Mouse (Mus musculus): ENCODE data around the gene Cacna1g. TPM values are rescaled to one million over a fixed set of nuclear protein-coding genes. Genes with fewer than 3 reads are reported as not detected.

Cacna1g gene
- polyA plus RNA-seq, 1 experiment from 2014 or later = 21.0 TPM

DNA sequence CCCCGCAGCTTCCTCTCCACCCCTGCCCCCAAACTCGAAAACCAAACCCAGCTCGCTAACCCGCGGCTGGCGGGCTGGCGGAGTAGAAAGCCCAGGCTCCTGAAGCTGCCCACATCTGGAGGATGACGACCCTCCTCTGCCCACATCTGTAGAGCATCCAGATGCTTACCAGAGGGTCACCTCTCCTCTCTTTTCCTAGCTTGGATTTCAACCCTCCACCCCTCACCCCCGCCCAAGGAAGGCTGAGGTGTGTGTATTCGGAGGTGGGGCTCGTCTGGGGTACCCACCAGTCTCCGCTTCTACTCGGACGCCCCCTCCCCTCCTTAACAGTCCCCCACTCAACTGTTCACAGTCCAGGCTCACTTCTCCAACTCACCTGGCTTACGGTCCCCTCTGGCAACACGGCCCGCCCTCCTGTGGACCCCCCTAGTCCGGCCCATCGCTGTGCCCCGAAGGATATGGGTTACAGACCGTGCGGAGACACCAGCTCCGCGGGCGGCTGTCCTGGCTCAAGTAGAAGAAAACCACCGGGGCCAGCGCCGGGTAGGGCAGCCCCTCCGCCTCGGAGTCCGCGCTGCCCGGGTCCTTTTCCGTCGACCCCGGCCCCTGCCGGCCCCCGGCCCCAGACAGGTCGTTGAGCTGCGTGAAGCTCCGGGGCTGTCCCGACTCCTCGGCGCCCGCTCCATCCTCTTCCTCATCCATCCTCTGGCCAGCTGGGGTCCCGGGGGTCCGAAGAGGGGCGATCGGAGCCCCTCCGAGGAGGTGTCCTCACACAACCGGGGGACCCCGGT is 887 bp downstream of the Cacna1g start:
- Histone ChIP-seq H3K4me3 (ENCODE audit: low read depth, low read length) (peak overlapping the region; percentile 99), H3K9ac (ENCODE audit: low read length) (peak overlapping the region; percentile 96), H3K9me3 (ENCODE audit: control insufficient read depth, low read length) (no peaks in the 10 kb centered on the region), H3K36me3 (ENCODE audit: control insufficient read depth, insufficient read depth, low read length) (no peaks in the 10 kb centered on the region), H3K27me3 (ENCODE audit: control insufficient read depth, insufficient read depth, low read length) (peaks cover 3% of the 10 kb centered on the region; the same call in 1 of the 2 replicates), H3K27ac (replicated peaks; ENCODE audit: low read depth, low read length) (peak overlapping the region; percentile 93), H3K4me2 (ENCODE audit: low read depth, severe bottlenecking) (peak overlapping the region; percentile 95), H3K4me1 (ENCODE audit: control insufficient read depth, insufficient read depth, low read length) (peaks cover 39% of the 10 kb centered on the region)
- ATAC-seq (ENCODE audit: insufficient number of reproducible peaks, low FRiP score, low TSS enrichment, low read depth) = no peak
- under 1% methylated on average over 52 of the region's 52 CpGs for WGBS
- DNase-seq (ENCODE audit: low spot score) = peak; percentile 68

DNA sequence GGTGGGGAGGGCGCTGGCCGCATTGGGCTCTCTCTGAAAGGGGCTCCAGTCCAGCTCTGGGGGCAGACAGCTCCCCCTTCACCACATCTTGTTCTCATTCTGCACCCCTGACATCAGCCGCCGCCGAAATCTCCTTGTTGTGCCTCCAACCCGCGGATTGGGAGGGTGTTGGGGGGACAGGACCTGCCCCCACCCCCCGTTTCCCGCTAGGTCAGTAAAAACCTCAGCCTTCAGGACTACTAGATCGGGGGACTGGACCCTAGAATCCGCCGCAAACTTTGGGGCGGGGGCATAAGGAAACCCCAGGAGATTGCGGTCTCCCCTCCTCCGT is 1.4 kb downstream of the Cacna1g start:
- WGBS = 2% methylated on average over 15 of the region's 15 CpGs
- H3K4me1 ChIP-seq (ENCODE audit: control insufficient read depth, insufficient read depth, low read length) = peaks cover 44% of the 10 kb centered on the region
- H3K4me2 ChIP-seq (ENCODE audit: low read depth, severe bottlenecking) = peak overlapping the region; percentile 95
- no peaks in the 10 kb centered on the region for H3K36me3 ChIP-seq (ENCODE audit: control insufficient read depth, insufficient read depth, low read length)
- DNase-seq (ENCODE audit: low spot score) (peak; percentile 71), ATAC-seq (ENCODE audit: insufficient number of reproducible peaks, low FRiP score, low TSS enrichment, low read depth) (no peak)
- H3K9ac ChIP-seq (ENCODE audit: low read length) = peak overlapping the region; percentile 96
- H3K27me3 ChIP-seq (ENCODE audit: control insufficient read depth, insufficient read depth, low read length) = peaks cover 3% of the 10 kb centered on the region; the same call in 1 of the 2 replicates
- H3K9me3 ChIP-seq (ENCODE audit: control insufficient read depth, low read length) = no peaks in the 10 kb centered on the region
- H3K4me3 ChIP-seq (ENCODE audit: low read depth, low read length) = peak overlapping the region; percentile 99
- peak overlapping the region; percentile 93 for H3K27ac ChIP-seq (replicated peaks; ENCODE audit: low read depth, low read length)

- Histone ChIP-seq H3K36me3 (ENCODE audit: control insufficient read depth, insufficient read depth, low read length) (no peaks in the 10 kb centered on the region), H3K27ac (replicated peaks; ENCODE audit: low read depth, low read length) (peak overlapping the region; percentile 93), H3K9ac (ENCODE audit: low read length) (peak overlapping the region; percentile 96), H3K4me1 (ENCODE audit: control insufficient read depth, insufficient read depth, low read length) (peaks cover 47% of the 10 kb centered on the region), H3K27me3 (ENCODE audit: control insufficient read depth, insufficient read depth, low read length) (peaks cover 3% of the 10 kb centered on the region; the same call in 1 of the 2 replicates), H3K4me2 (ENCODE audit: low read depth, severe bottlenecking) (peak overlapping the region; percentile 95), H3K4me3 (ENCODE audit: low read depth, low read length) (peak overlapping the region; percentile 99), H3K9me3 (ENCODE audit: control insufficient read depth, low read length) (no peaks in the 10 kb centered on the region)
- ATAC-seq (ENCODE audit: insufficient number of reproducible peaks, low FRiP score, low TSS enrichment, low read depth) = no peak
- peak; percentile 50 for DNase-seq (ENCODE audit: low spot score)
- 3% methylated on average over 17 of the region's 17 CpGs for WGBS
Observed at GRCm38 (mm10) chr11:94471740-94472584, 2.0 kb downstream of the Cacna1g start.

DNA sequence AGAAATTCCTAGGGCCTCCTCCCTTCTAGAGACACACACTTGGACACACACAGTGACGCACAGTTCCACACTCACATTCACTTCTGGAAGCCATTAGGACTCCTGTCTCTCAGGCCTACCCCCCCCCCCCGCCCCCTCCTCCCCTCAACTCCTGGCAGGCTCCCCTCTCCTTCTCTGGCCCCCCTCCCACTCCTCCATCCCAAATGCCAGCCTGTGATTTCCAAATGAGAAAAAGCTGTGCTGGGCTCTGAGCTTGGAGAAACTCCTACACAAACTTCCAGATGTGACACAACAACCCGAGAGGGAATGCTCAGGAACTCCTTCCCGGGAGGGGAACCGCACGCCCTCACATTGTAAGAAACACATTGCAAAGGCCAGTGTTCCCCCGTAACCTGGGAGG is 3.6 kb downstream of the Cacna1g start:
- DNase-seq (ENCODE audit: low spot score) (peak; percentile 79), ATAC-seq (ENCODE audit: insufficient number of reproducible peaks, low FRiP score, low TSS enrichment, low read depth) (0 out of 2 replicates have a peak, but pooled peaks have one; percentile 9)
- Histone ChIP-seq H3K9ac (ENCODE audit: low read length) (no peak overlapping the region; the same call in 1 of the 2 replicates), H3K27me3 (ENCODE audit: control insufficient read depth, insufficient read depth, low read length) (peaks cover 3% of the 10 kb centered on the region; the same call in 1 of the 2 replicates), H3K36me3 (ENCODE audit: control insufficient read depth, insufficient read depth, low read length) (no peaks in the 10 kb centered on the region), H3K4me2 (ENCODE audit: low read depth, severe bottlenecking) (peak overlapping the region; percentile 95), H3K4me1 (ENCODE audit: control insufficient read depth, insufficient read depth, low read length) (peaks cover 51% of the 10 kb centered on the region), H3K9me3 (ENCODE audit: control insufficient read depth, low read length) (no peaks in the 10 kb centered on the region), H3K4me3 (ENCODE audit: low read depth, low read length) (0 out of 2 replicates have a peak overlapping the region, but pooled peaks have one; percentile 99), H3K27ac (replicated peaks; ENCODE audit: low read depth, low read length) (peak overlapping the region; percentile 93)
- WGBS = 9% methylated on average over 6 of the region's 7 CpGs

DNA sequence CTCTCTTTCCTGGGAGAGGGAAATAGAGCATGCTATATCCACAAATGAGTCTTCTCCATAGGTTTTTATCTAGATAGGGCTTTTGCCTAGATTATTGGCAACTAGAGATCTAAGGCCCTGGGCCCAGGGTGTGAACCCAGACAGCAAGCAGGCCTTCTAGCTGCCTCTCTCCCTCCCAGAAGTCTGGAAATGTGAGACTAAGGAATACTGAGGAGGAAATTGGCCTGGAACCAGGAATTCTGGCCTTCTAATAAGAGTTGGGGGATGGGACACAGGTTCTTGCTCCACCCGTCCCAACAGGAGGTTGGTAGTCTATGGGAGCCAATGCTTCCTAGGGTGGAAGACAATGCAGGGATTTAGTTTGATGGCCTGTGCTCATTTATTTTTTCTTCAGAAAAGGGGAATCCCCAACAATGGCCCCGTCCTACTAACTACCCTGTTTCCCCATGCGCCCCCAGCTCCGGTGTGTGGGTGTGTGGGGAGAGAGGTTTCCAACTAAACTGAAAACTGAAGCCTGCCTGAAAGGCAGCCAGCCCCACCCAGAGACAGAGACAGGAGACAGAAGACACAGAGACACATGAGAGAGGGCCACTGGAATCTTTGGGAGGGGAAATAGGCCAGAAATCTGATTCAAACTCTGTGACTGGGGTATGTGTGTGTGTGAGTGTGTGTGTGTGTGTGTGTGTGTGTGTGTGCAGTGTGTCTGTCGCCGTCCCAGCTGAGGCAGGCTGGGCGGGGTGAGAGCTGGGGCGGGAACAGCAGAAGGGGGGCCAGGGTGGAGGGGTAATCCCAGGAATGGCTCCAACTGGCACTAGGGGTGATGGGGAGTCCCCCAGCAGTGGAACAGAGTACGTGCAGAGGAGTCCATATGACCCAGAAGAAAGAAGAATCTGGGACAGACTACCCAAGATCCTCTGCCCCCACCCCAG is 4.6 kb downstream of the Cacna1g start:
- no peak for ATAC-seq (ENCODE audit: insufficient number of reproducible peaks, low FRiP score, low TSS enrichment, low read depth)
- DNase-seq (ENCODE audit: low spot score) = no peak
- Histone ChIP-seq H3K9me3 (ENCODE audit: control insufficient read depth, low read length) (no peaks in the 10 kb centered on the region), H3K4me3 (ENCODE audit: low read depth, low read length) (no peak overlapping the region; the same call in 1 of the 2 replicates), H3K27me3 (ENCODE audit: control insufficient read depth, insufficient read depth, low read length) (no peaks in the 10 kb centered on the region), H3K4me1 (ENCODE audit: control insufficient read depth, insufficient read depth, low read length) (peaks cover 53% of the 10 kb centered on the region), H3K27ac (replicated peaks; ENCODE audit: low read depth, low read length) (peak overlapping the region; percentile 93), H3K4me2 (ENCODE audit: low read depth, severe bottlenecking) (peak overlapping the region; percentile 95; the same call in 1 of the 2 replicates), H3K36me3 (ENCODE audit: control insufficient read depth, insufficient read depth, low read length) (no peaks in the 10 kb centered on the region), H3K9ac (ENCODE audit: low read length) (no peak overlapping the region)
- 23% methylated on average over 9 of the region's 9 CpGs for WGBS

DNA sequence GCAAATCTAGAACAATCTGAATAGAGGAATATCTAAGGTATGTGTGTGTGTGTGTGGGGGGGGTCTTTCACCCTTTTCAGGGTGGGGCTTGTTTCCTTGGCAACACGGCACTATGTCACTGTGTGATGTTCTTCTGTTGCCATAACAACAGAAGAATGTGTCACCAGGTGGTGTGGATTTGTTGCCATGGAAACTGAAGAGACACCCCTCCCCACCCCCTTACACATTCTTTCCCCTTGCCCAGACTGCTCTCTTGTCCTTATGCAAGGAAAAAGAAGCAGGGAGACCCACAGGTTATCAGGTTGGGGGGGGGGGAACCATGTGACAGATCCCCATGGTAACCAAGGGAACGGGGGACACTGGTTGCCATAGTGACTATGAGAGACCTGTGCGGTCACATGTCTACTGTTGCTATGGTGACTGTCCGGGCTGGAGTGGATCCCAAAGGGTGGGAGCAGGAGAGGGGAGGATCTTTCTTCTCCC is 5.4 kb downstream of the Cacna1g start:
- WGBS = 26% methylated on average over 4 of the region's 4 CpGs
- Histone ChIP-seq H3K27me3 (ENCODE audit: control insufficient read depth, insufficient read depth, low read length) (no peaks in the 10 kb centered on the region), H3K4me2 (ENCODE audit: low read depth, severe bottlenecking) (peak overlapping the region; percentile 95; the same call in 1 of the 2 replicates), H3K36me3 (ENCODE audit: control insufficient read depth, insufficient read depth, low read length) (no peaks in the 10 kb centered on the region; the same call in 1 of the 2 replicates), H3K4me3 (ENCODE audit: low read depth, low read length) (no peak overlapping the region), H3K9me3 (ENCODE audit: control insufficient read depth, low read length) (no peaks in the 10 kb centered on the region), H3K9ac (ENCODE audit: low read length) (no peak overlapping the region), H3K4me1 (ENCODE audit: control insufficient read depth, insufficient read depth, low read length) (peaks cover 53% of the 10 kb centered on the region), H3K27ac (replicated peaks; ENCODE audit: low read depth, low read length) (peak overlapping the region; percentile 93)
- ATAC-seq (ENCODE audit: insufficient number of reproducible peaks, low FRiP score, low TSS enrichment, low read depth) (0 out of 2 replicates have a peak, but pooled peaks have one; percentile 0), DNase-seq (ENCODE audit: low spot score) (peak; percentile 72)

DNA sequence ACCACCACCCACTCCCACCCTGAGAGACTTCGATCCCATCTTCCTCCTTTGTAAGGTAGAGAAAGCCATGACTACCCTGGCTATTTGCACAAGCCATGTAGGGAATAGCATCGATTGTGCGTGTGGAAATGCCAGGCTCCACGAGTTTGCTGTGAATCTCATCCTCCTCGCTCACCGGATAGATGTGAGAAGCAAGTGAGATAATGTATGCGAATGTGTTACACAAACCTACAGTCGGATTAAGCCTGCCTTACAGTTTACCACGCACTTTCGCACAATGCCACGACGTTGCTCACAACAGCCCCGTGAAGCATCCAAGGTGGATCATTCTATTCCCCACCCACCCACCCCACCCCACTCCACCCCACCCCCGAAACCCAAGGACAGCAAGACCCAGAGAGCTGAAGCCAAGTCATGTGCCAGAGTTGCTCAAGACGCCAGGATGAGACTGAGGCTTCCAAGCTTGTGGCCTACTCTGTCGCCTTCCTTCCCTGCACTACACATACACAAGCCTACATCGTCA is 7.6 kb downstream of the Cacna1g start:
- 90% methylated on average over 17 of the region's 17 CpGs for WGBS
- no peak for DNase-seq (ENCODE audit: low spot score)
- H3K27me3 ChIP-seq (ENCODE audit: control insufficient read depth, insufficient read depth, low read length) = no peaks in the 10 kb centered on the region
- no peak overlapping the region for H3K9ac ChIP-seq (ENCODE audit: low read length)
- no peak overlapping the region for H3K4me3 ChIP-seq (ENCODE audit: low read depth, low read length)
- peaks cover 48% of the 10 kb centered on the region for H3K4me1 ChIP-seq (ENCODE audit: control insufficient read depth, insufficient read depth, low read length)
- H3K4me2 ChIP-seq (ENCODE audit: low read depth, severe bottlenecking) = no peak overlapping the region
- H3K27ac ChIP-seq (replicated peaks; ENCODE audit: low read depth, low read length) = no peak overlapping the region
- no peaks in the 10 kb centered on the region for H3K9me3 ChIP-seq (ENCODE audit: control insufficient read depth, low read length)
- ATAC-seq (ENCODE audit: insufficient number of reproducible peaks, low FRiP score, low TSS enrichment, low read depth) = no peak
- H3K36me3 ChIP-seq (ENCODE audit: control insufficient read depth, insufficient read depth, low read length) = peaks cover 7% of the 10 kb centered on the region
